Mouse (Mus musculus): Measurements from ENCODE around the gene Zfp953.

DNA sequence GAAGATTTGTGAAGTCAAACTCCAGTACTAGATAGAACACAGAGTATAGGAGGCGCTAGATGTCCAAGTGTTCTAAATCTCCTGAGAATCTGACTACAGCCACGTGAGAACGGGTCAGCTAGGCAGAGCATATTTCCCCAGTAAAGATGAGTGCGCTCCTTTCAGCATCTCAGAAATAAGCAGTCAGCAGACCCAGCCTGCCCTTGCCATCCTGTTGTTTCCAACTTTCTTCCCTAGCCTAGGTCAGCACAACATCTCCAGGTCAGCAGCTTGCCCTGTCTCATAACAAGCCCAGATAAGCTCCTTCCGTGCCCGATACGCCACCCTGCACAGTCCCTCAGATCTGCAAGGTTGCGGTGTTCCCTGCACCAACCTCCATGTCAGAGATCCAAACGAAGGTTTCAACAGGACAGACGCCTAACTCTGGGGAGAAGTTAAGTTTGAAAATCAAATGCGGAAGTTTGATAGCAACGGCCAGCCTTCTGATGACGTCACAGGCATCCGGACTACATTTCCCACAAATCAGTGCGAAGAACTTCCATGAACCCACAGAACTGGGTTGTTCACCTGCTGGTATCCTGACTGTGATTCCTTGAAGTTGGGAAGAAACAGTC is at the start of gene Zfp953, which contains the start of gene Gm28044:
- TF ChIP-seq CTCF (IDR thresholded peaks at IDR 0.05; ENCODE audit: insufficient read depth, low read length) (no peak), POLR2A (IDR thresholded peaks at IDR 0.05; ENCODE audit: borderline replicate concordance, extremely low read depth, low read depth, low read length) (0 out of 2 replicates have a peak, but pooled peaks have one; percentile 24)

All from lung, adult 2 months (tissue).